Mouse (Mus musculus) myocyte (in vitro differentiated cells): ENCODE data around the gene Gm13941. TPM values are rescaled to one million over a fixed set of nuclear protein-coding genes. Genes with fewer than 3 reads are reported as not detected.

Source experiments
- H3K27me3 ChIP-seq: one replicate; pipeline ENCODE4 v1.6.1; 2011; ENCODE audit not compliant: control insufficient read depth, insufficient read depth, insufficient read length
- H3K36me3 ChIP-seq: one replicate; pipeline ENCODE4 v1.6.1; 2011; ENCODE audit not compliant: control insufficient read depth, insufficient read depth
- H3K4me2 ChIP-seq: one replicate; pipeline ENCODE4 v1.6.1; 2011; ENCODE audit warnings: low read depth, control low read depth
- H3K4me3 ChIP-seq: one replicate; pipeline ENCODE4 v1.5.1; 2011; ENCODE audit warnings: mild to moderate bottlenecking, control low read depth, moderate library complexity
- H3K79me2 ChIP-seq: one replicate; pipeline ENCODE4 v1.6.1; 2011; ENCODE audit not compliant: control insufficient read depth, insufficient read depth
- H3ac ChIP-seq: one replicate; pipeline ENCODE4 v1.6.1; 2011; ENCODE audit not compliant: control insufficient read depth, insufficient read length
- CEBPB ChIP-seq: IDR thresholded peaks from 2 replicates; pipeline ENCODE4 v1.6.1; 2011; ENCODE audit warnings: mild to moderate bottlenecking, moderate library complexity; ENCODE audit not compliant: poor library complexity, insufficient read depth, severe bottlenecking
- E2F4 ChIP-seq: IDR thresholded peaks from one replicate; pipeline ENCODE4 v1.6.1; 2011; ENCODE audit warnings: mild to moderate bottlenecking, control low read depth, moderate library complexity; ENCODE audit not compliant: insufficient read depth
- MAX ChIP-seq: IDR thresholded peaks from one replicate; pipeline ENCODE4 v1.6.1; 2011; ENCODE audit warnings: low read depth, mild to moderate bottlenecking, control low read depth
- MYOD1 ChIP-seq, 3 experiments: IDR thresholded peaks; one replicate each; pipeline ENCODE4 v1.6.1; 2011; ENCODE audit warnings: control low read depth in 2 of 3, low read depth in 2 of 3, mild to moderate bottlenecking in 2 of 3, moderate library complexity in 1 of 3; ENCODE audit not compliant: insufficient read length in 2 of 3, control insufficient read depth in 1 of 3
- MYOG ChIP-seq, 3 experiments: IDR thresholded peaks; one replicate each; pipeline ENCODE4 v1.6.1; 2011; ENCODE audit warnings: control low read depth in 2 of 3, low read depth in 2 of 3, mild to moderate bottlenecking in 2 of 3; ENCODE audit not compliant: insufficient read length in 2 of 3, control insufficient read depth in 1 of 3, insufficient read depth in 1 of 3
- POLR2A ChIP-seq: IDR thresholded peaks from one replicate; pipeline ENCODE4 v1.6.1; 2011; ENCODE audit warnings: low read depth, mild to moderate bottlenecking, control low read depth, moderate library complexity; ENCODE audit not compliant: insufficient read length
- POLR2AphosphoS2 ChIP-seq: IDR thresholded peaks from one replicate; pipeline ENCODE4 v1.6.1; 2011; ENCODE audit warnings: low read depth, control low read depth; ENCODE audit not compliant: insufficient read length
- REST ChIP-seq: IDR thresholded peaks from one replicate; pipeline ENCODE4 v1.6.1; 2011; ENCODE audit warnings: mild to moderate bottlenecking, control low read depth, moderate library complexity; ENCODE audit not compliant: insufficient read depth, insufficient read length
- SRF ChIP-seq: IDR thresholded peaks from one replicate; pipeline ENCODE4 v1.6.1; 2011; ENCODE audit warnings: low read depth; ENCODE audit not compliant: control insufficient read depth, insufficient read length
- TCF12 ChIP-seq: IDR thresholded peaks from one replicate; pipeline ENCODE4 v1.6.1; 2011; ENCODE audit warnings: mild to moderate bottlenecking, control low read depth; ENCODE audit not compliant: poor library complexity, insufficient read depth, severe bottlenecking
- TCF3 ChIP-seq: IDR thresholded peaks from one replicate; pipeline ENCODE4 v1.6.1; 2011; ENCODE audit warnings: low read depth, control low read depth; ENCODE audit not compliant: insufficient read length
- USF1 ChIP-seq: IDR thresholded peaks from one replicate; pipeline ENCODE4 v1.6.1; 2011; ENCODE audit warnings: low read depth, mild to moderate bottlenecking, control low read depth, moderate library complexity
- polyA plus RNA-seq: library from polyadenylated mRNA; unstranded; fragments of >200 nt; fragmentation: generic; extraction: Trizol; gene quantifications from one replicate; pipeline ENCODE4 v1.2.1, GENCODE M21; 2012; ENCODE audit warnings: missing spikeins

Gene Gm13941
- polyA plus RNA-seq = not detected

GRCm38 (mm10) chr2:111105882-111106281 lies at the start of gene Gm13941:
Gene Gm13941, minus strand, starts transcription at chr2:111105982.
- TF ChIP-seq REST (no peak), TCF3 (no peak), SRF (no peak)
- Histone ChIP-seq H3K79me2 (no peaks in the 10 kb centered on the region), H3K4me3 (no peak within 1 kb of the TSS), H3K36me3 (no peaks in the 10 kb centered on the region), H3K27me3 (no peaks in the 10 kb centered on the region), H3K4me2 (no peak within 1 kb of the TSS), H3ac (no peak within 1 kb of the TSS)

- Histone ChIP-seq H3ac (no peak within 1 kb of the TSS), H3K4me2 (no peak within 1 kb of the TSS), H3K36me3 (no peaks in the 10 kb centered on the region), H3K4me3 (no peak within 1 kb of the TSS), H3K79me2 (no peaks in the 10 kb centered on the region), H3K27me3 (no peaks in the 10 kb centered on the region)
- no peak for TF ChIP-seq E2F4
- TF ChIP-seq TCF3 = no peak
- TF ChIP-seq MYOG (IDR thresholded peaks at IDR 0.05; ENCODE audit: control insufficient read depth in 1 of 3, insufficient read depth in 1 of 3, insufficient read length in 2 of 3, low read depth in 2 of 3) = no peak
- TF ChIP-seq TCF12 = no peak
- no peak for TF ChIP-seq CEBPB
- no peak for TF ChIP-seq POLR2AphosphoS2
- no peak for TF ChIP-seq MAX
- TF ChIP-seq SRF = no peak
- TF ChIP-seq MYOD1 (IDR thresholded peaks at IDR 0.05; ENCODE audit: control insufficient read depth in 1 of 3, insufficient read length in 2 of 3, low read depth in 2 of 3) = no peak
- no peak for TF ChIP-seq USF1
- TF ChIP-seq POLR2A = no peak
- no peak for TF ChIP-seq REST
These were observed 47.1 kb upstream of the Gm13941 start, which contains the start of gene Gm15130 for GRCm38 (mm10) chr2:111152836-111153235. Gene Gm15130, minus strand, starts transcription at chr2:111152936.

- no peaks in the 10 kb centered on the region for H3K36me3 ChIP-seq
- H3K79me2 ChIP-seq = no peaks in the 10 kb centered on the region
- H3ac ChIP-seq = no peak overlapping the region
- no peak overlapping the region for H3K4me3 ChIP-seq
- H3K4me2 ChIP-seq = no peak overlapping the region
- H3K27me3 ChIP-seq = no peaks in the 10 kb centered on the region
- no peak for TF ChIP-seq CEBPB
- TF ChIP-seq E2F4 = no peak
- TF ChIP-seq TCF12 = no peak
- TF ChIP-seq MYOD1 (IDR thresholded peaks at IDR 0.05; ENCODE audit: control insufficient read depth in 1 of 3, insufficient read length in 2 of 3, low read depth in 2 of 3) = no peak
- TF ChIP-seq POLR2A = no peak
- no peak for TF ChIP-seq SRF
- no peak for TF ChIP-seq USF1
- TF ChIP-seq REST = no peak
- TF ChIP-seq MAX = no peak
- no peak for TF ChIP-seq MYOG (IDR thresholded peaks at IDR 0.05; ENCODE audit: control insufficient read depth in 1 of 3, insufficient read depth in 1 of 3, insufficient read length in 2 of 3, low read depth in 2 of 3)
- TF ChIP-seq POLR2AphosphoS2 = no peak
- TF ChIP-seq TCF3 = no peak
These were observed 30.0 kb upstream of the Gm13941 start for GRCm38 (mm10) chr2:111135739-111136138.

- no peak for TF ChIP-seq POLR2A
- no peak for TF ChIP-seq POLR2AphosphoS2
- no peak for TF ChIP-seq MAX
- no peak for TF ChIP-seq MYOG (IDR thresholded peaks at IDR 0.05; ENCODE audit: control insufficient read depth in 1 of 3, insufficient read depth in 1 of 3, insufficient read length in 2 of 3, low read depth in 2 of 3)
- TF ChIP-seq REST = no peak
- TF ChIP-seq USF1 = no peak
- TF ChIP-seq E2F4 = no peak
- TF ChIP-seq TCF3 = no peak
- TF ChIP-seq MYOD1 (IDR thresholded peaks at IDR 0.05; ENCODE audit: control insufficient read depth in 1 of 3, insufficient read length in 2 of 3, low read depth in 2 of 3) = no peak
- TF ChIP-seq CEBPB = no peak
- no peak for TF ChIP-seq TCF12
- no peak for TF ChIP-seq SRF
- Histone ChIP-seq H3K36me3 (no peaks in the 10 kb centered on the region), H3K4me3 (no peak overlapping the region), H3K4me2 (no peak overlapping the region), H3K27me3 (no peaks in the 10 kb centered on the region), H3ac (no peak overlapping the region), H3K79me2 (no peaks in the 10 kb centered on the region)
These were observed 47.1 kb downstream of the Gm13941 start for GRCm38 (mm10) chr2:111058586-111059261.

Other genes with a start within 250 kb of the Gm13941 start
- gene Ano3, start 155.1 kb downstream of the Gm13941 start, polyA plus RNA-seq = 0.05 TPM
- gene Gm15130, start 47.0 kb upstream of the Gm13941 start, polyA plus RNA-seq = not detected
- not detected for gene 4930430A15Rik, start 123.6 kb upstream of the Gm13941 start, polyA plus RNA-seq
- gene Olfr1275, start 129.3 kb upstream of the Gm13941 start, polyA plus RNA-seq = not detected
- gene Olfr1276, start 148.5 kb upstream of the Gm13941 start, polyA plus RNA-seq = not detected
- gene Olfr1277, start 168.1 kb upstream of the Gm13941 start, polyA plus RNA-seq = not detected
- not detected for gene Olfr1278, start 184.2 kb upstream of the Gm13941 start, polyA plus RNA-seq
- not detected for gene Olfr1279, start 194.7 kb upstream of the Gm13941 start, polyA plus RNA-seq
- gene Olfr1280, start 208.0 kb upstream of the Gm13941 start, polyA plus RNA-seq = not detected
- not detected for gene Olfr1281, start 220.5 kb upstream of the Gm13941 start, polyA plus RNA-seq
- gene Olfr1282, start 230.1 kb upstream of the Gm13941 start, polyA plus RNA-seq = not detected